Mouse (Mus musculus) bone marrow macrophage, adult 2 months (primary cell): ENCODE measurements around the gene Olfr520.

Experiments used
- CTCF ChIP-seq: IDR thresholded peaks from 2 replicates; pipeline ENCODE4 v1.5.1; 2012; ENCODE audit warnings: low read depth, mild to moderate bottlenecking, low read length, moderate library complexity
- POLR2A ChIP-seq: IDR thresholded peaks from 2 replicates; pipeline ENCODE4 v1.6.1; 2012; ENCODE audit warnings: mild to moderate bottlenecking, low read depth, low read length, borderline replicate concordance

- TF ChIP-seq CTCF (no peak), POLR2A (no peak)
Observed at GRCm38 (mm10) chr7:99690819-99691218, 39.3 kb upstream of the Olfr520 start.
